Comparison of ENCODE assay signal across 12 mouse cellular contexts in genomic region chr7:133609585-133609984, GRCm38 (mm10). TPM values are rescaled to one million over a fixed set of nuclear protein-coding genes. Genes with fewer than 3 reads are reported as not detected.
A peak's percentile ranks its signal among the peaks of the same experiment; 100 is the strongest.
DNase-seq lines count a peak whose midpoint lies in the region; ATAC-seq and TF ChIP-seq lines count a peak whose summit lies in the region.
"Had no signal": no experiment of that assay in that cellular context is flagged by ENCODE, and none has a peak within 500 bp of the region (broad histone marks: within the 10 kb centered on the region; RNA-seq: fewer than 3 reads in every experiment).

No protein-coding gene starts in this region.

- H3K4me3 ChIP-seq in forebrain, embryonic 14.5 days (ENCODE audit: low read depth, low read length), result no peak overlapping the region
- no peak overlapping the region for H3K4me3 ChIP-seq in forebrain, embryonic 10.5 days
- no peak overlapping the region for H3K4me3 ChIP-seq in midbrain, embryonic 15.5 days
- no peak overlapping the region for H3K4me3 ChIP-seq in midbrain, embryonic 11.5 days (ENCODE audit: low read depth, low read length)
- no peak overlapping the region for H3K4me3 ChIP-seq in limb, embryonic 14.5 days (replicated peaks; ENCODE audit: low read length)
- no peak overlapping the region for H3K4me3 ChIP-seq in intestine, embryonic 15.5 days (replicated peaks)
- H3K4me3 ChIP-seq: midbrain, embryonic 12.5 days had no signal

- peak overlapping the region; percentile 79; the same call in 1 of the 2 replicates for H3K27ac ChIP-seq in forebrain, embryonic 14.5 days (ENCODE audit: low read depth, low read length)
- no peak overlapping the region for H3K27ac ChIP-seq in forebrain, embryonic 10.5 days
- peak overlapping the region; percentile 39 for H3K27ac ChIP-seq in midbrain, embryonic 15.5 days
- H3K27ac ChIP-seq in midbrain, embryonic 11.5 days (ENCODE audit: low read depth, low read length), result no peak overlapping the region
- no peak overlapping the region for H3K27ac ChIP-seq in limb, embryonic 14.5 days (replicated peaks; ENCODE audit: low read depth, low read length)
- no peak overlapping the region for H3K27ac ChIP-seq in intestine, embryonic 15.5 days
- H3K27ac ChIP-seq: midbrain, embryonic 12.5 days had no signal

- TF ChIP-seq POLR2A in limb, embryonic 14.5 days (IDR thresholded peaks at IDR 0.05; ENCODE audit: borderline replicate concordance, extremely low read depth, insufficient read depth, insufficient read length), result no peak

- no peaks in the 10 kb centered on the region for H3K36me3 ChIP-seq in forebrain, embryonic 14.5 days (ENCODE audit: control insufficient read depth, insufficient read depth, low read length)
- no peaks in the 10 kb centered on the region for H3K36me3 ChIP-seq in forebrain, embryonic 10.5 days (replicated peaks)
- H3K36me3 ChIP-seq in midbrain, embryonic 15.5 days (replicated peaks), result no peaks in the 10 kb centered on the region
- H3K36me3 ChIP-seq in midbrain, embryonic 11.5 days (ENCODE audit: control insufficient read depth, insufficient read depth, low read length), result no peaks in the 10 kb centered on the region
- no peaks in the 10 kb centered on the region for H3K36me3 ChIP-seq in limb, embryonic 14.5 days (ENCODE audit: control insufficient read depth, insufficient read depth, low read length)
- H3K36me3 ChIP-seq in intestine, embryonic 15.5 days, result no peaks in the 10 kb centered on the region
- H3K36me3 ChIP-seq: midbrain, embryonic 12.5 days had no signal

- peaks cover 21% of the 10 kb centered on the region for H3K4me1 ChIP-seq in forebrain, embryonic 14.5 days (ENCODE audit: control insufficient read depth, insufficient read depth, low read length)
- peaks cover 35% of the 10 kb centered on the region for H3K4me1 ChIP-seq in forebrain, embryonic 10.5 days
- H3K4me1 ChIP-seq in midbrain, embryonic 15.5 days, result peaks cover 30% of the 10 kb centered on the region
- H3K4me1 ChIP-seq in midbrain, embryonic 11.5 days (ENCODE audit: control insufficient read depth, insufficient read depth, low read length), result no peaks in the 10 kb centered on the region
- peaks cover 15% of the 10 kb centered on the region for H3K4me1 ChIP-seq in limb, embryonic 14.5 days (ENCODE audit: control insufficient read depth, insufficient read depth, low read length)
- H3K4me1 ChIP-seq in intestine, embryonic 15.5 days (replicated peaks), result peaks cover 7% of the 10 kb centered on the region; the same call in 1 of the 2 replicates

- 48% methylated on average over 8 of the region's 8 CpGs for WGBS in forebrain, embryonic 14.5 days
- 85% methylated on average over 8 of the region's 8 CpGs for WGBS in forebrain, embryonic 10.5 days
- 68% methylated on average over 8 of the region's 8 CpGs for WGBS in midbrain, embryonic 15.5 days
- 86% methylated on average over 8 of the region's 8 CpGs for WGBS in midbrain, embryonic 11.5 days
- 36% methylated on average over 8 of the region's 8 CpGs for WGBS in limb, embryonic 14.5 days
- WGBS in intestine, embryonic 15.5 days, result 69% methylated on average over 8 of the region's 8 CpGs

- H3K9ac ChIP-seq in forebrain, embryonic 14.5 days (ENCODE audit: low read length), result no peak overlapping the region
- H3K9ac ChIP-seq in midbrain, embryonic 15.5 days, result no peak overlapping the region
- no peak overlapping the region for H3K9ac ChIP-seq in midbrain, embryonic 11.5 days (ENCODE audit: low read length)
- no peak overlapping the region for H3K9ac ChIP-seq in limb, embryonic 14.5 days (ENCODE audit: low read depth, low read length, severe bottlenecking)
- no peak overlapping the region for H3K9ac ChIP-seq in intestine, embryonic 15.5 days
- H3K9ac ChIP-seq: midbrain, embryonic 12.5 days had no signal

- DNase-seq in forebrain, embryonic 14.5 days (ENCODE audit: low spot score), result peak; percentile 82
- no peak for DNase-seq in forebrain, embryonic 10.5 days (ENCODE audit: extremely low spot score, low spot score)
- no peak for DNase-seq in midbrain, embryonic 11.5 days (ENCODE audit: low spot score, missing footprints)
- peak; percentile 37 for DNase-seq in limb, embryonic 14.5 days (ENCODE audit: low spot score)
- peak; percentile 25 for DNase-seq in right cerebral cortex, postnatal 4 days
- DNase-seq in kidney, postnatal 25 days, result no peak

- ATAC-seq in forebrain, embryonic 14.5 days, result peak; percentile 62; the same call in 1 of the 2 replicates
- no peak for ATAC-seq in midbrain, embryonic 15.5 days (replicated peaks)
- no peak for ATAC-seq in midbrain, embryonic 11.5 days (ENCODE audit: low FRiP score)
- ATAC-seq in limb, embryonic 14.5 days (ENCODE audit: low FRiP score, low read depth), result peak; percentile 53; the same call in 1 of the 2 replicates
- ATAC-seq in intestine, embryonic 15.5 days, result no peak
- ATAC-seq: Patski had no signal

- H3K27me3 ChIP-seq in forebrain, embryonic 14.5 days (replicated peaks; ENCODE audit: control insufficient read depth, insufficient read depth, low read length), result no peaks in the 10 kb centered on the region
- H3K27me3 ChIP-seq in forebrain, embryonic 10.5 days (ENCODE audit: poor library complexity, severe bottlenecking), result no peaks in the 10 kb centered on the region
- H3K27me3 ChIP-seq in midbrain, embryonic 15.5 days (replicated peaks), result no peaks in the 10 kb centered on the region
- no peaks in the 10 kb centered on the region for H3K27me3 ChIP-seq in midbrain, embryonic 11.5 days (ENCODE audit: control insufficient read depth, insufficient read depth, low read length)
- H3K27me3 ChIP-seq in limb, embryonic 14.5 days (ENCODE audit: control insufficient read depth, insufficient read depth, low read length), result no peaks in the 10 kb centered on the region
- no peaks in the 10 kb centered on the region for H3K27me3 ChIP-seq in intestine, embryonic 15.5 days (replicated peaks)
- H3K27me3 ChIP-seq: midbrain, embryonic 12.5 days; Patski had no signal

- no peak overlapping the region; the same call in 1 of the 2 replicates for H3K4me2 ChIP-seq in forebrain, embryonic 14.5 days (ENCODE audit: low read length)
- no peak overlapping the region for H3K4me2 ChIP-seq in midbrain, embryonic 15.5 days
- H3K4me2 ChIP-seq in midbrain, embryonic 11.5 days, result no peak overlapping the region
- H3K4me2 ChIP-seq in limb, embryonic 14.5 days (replicated peaks; ENCODE audit: low read depth, low read length, severe bottlenecking), result 0 out of 2 replicates have a peak overlapping the region, but pooled peaks have one; percentile 13
- no peak overlapping the region for H3K4me2 ChIP-seq in intestine, embryonic 15.5 days (replicated peaks)
- H3K4me2 ChIP-seq: midbrain, embryonic 12.5 days had no signal

- H3K9me3 ChIP-seq in forebrain, embryonic 14.5 days (replicated peaks; ENCODE audit: control insufficient read depth, low read length), result no peaks in the 10 kb centered on the region
- no peaks in the 10 kb centered on the region for H3K9me3 ChIP-seq in forebrain, embryonic 10.5 days
- H3K9me3 ChIP-seq in midbrain, embryonic 15.5 days, result no peaks in the 10 kb centered on the region
- no peaks in the 10 kb centered on the region for H3K9me3 ChIP-seq in midbrain, embryonic 11.5 days (ENCODE audit: control insufficient read depth, low read length)
- no peaks in the 10 kb centered on the region for H3K9me3 ChIP-seq in limb, embryonic 14.5 days (ENCODE audit: control insufficient read depth, low read length)
- H3K9me3 ChIP-seq in intestine, embryonic 15.5 days, result no peaks in the 10 kb centered on the region
- H3K9me3 ChIP-seq: midbrain, embryonic 12.5 days had no signal

RNA-seq across cellular contexts. Expression of gene Tex36, which starts 7.6 kb away (rescaled TPM):
- polyA plus RNA-seq in forebrain, embryonic 14.5 days (2014; fragmentation: Nextera tagmentation; extraction: Ambion mirVana), result not detected in 2 replicates
- not detected in 2 replicates for polyA plus RNA-seq in forebrain, embryonic 10.5 days (2016; fragmentation: Nextera tagmentation; extraction: Ambion mirVana)
- 0.18 TPM in 1 of 2 replicates, not detected in the other for polyA plus RNA-seq in midbrain, embryonic 15.5 days (2015; fragmentation: Nextera tagmentation; extraction: Ambion mirVana)
- not detected in 2 replicates for polyA plus RNA-seq in midbrain, embryonic 11.5 days (2014; fragmentation: Nextera tagmentation; extraction: Ambion mirVana)
- polyA plus RNA-seq in limb, embryonic 14.5 days (2012; rRNA removed), result not detected in 2 replicates
- not detected in 2 replicates for polyA plus RNA-seq in limb, embryonic 14.5 days (2014; fragmentation: Nextera tagmentation; extraction: Ambion mirVana)
- 0.18 TPM in 1 of 2 replicates, not detected in the other for polyA plus RNA-seq in intestine, embryonic 15.5 days (2015; fragmentation: Nextera tagmentation; extraction: Ambion mirVana)
- polyA plus RNA-seq: heart, embryonic 16.5 days; midbrain, embryonic 12.5 days; Patski; spleen, adult 2 months had no signal

RNA-seq across cellular contexts. Expression of gene Edrf1, which starts 27.8 kb away (rescaled TPM):
- polyA plus RNA-seq in forebrain, embryonic 14.5 days (2014; fragmentation: Nextera tagmentation; extraction: Ambion mirVana), result 22.8 and 26.2 TPM in 2 replicates
- polyA plus RNA-seq in forebrain, embryonic 10.5 days (2016; fragmentation: Nextera tagmentation; extraction: Ambion mirVana), result 26.9 and 27.8 TPM in 2 replicates
- 20.4 and 20.5 TPM in 2 replicates for polyA plus RNA-seq in midbrain, embryonic 15.5 days (2015; fragmentation: Nextera tagmentation; extraction: Ambion mirVana)
- polyA plus RNA-seq in midbrain, embryonic 11.5 days (2014; fragmentation: Nextera tagmentation; extraction: Ambion mirVana), result 34.1 and 38.8 TPM in 2 replicates
- polyA plus RNA-seq in limb, embryonic 14.5 days (2012; rRNA removed), result 20.9 and 21.8 TPM in 2 replicates
- polyA plus RNA-seq in limb, embryonic 14.5 days (2014; fragmentation: Nextera tagmentation; extraction: Ambion mirVana), result 22.6 and 22.7 TPM in 2 replicates
- polyA plus RNA-seq in intestine, embryonic 15.5 days (2015; fragmentation: Nextera tagmentation; extraction: Ambion mirVana), result 16.9 TPM in 2 replicates

Comparison
In these comparisons a context has a peak if more than half of its experiments do, and no peak if none do; other contexts are left out.
1. DNase-seq: peak in forebrain, embryonic 14.5 days (single experiment), limb, embryonic 14.5 days (single experiment) and right cerebral cortex, postnatal 4 days (single experiment); none in forebrain, embryonic 10.5 days (single experiment), midbrain, embryonic 11.5 days (single experiment) and kidney, postnatal 25 days (0 of 2).
2. H3K27ac ChIP-seq: peak in forebrain, embryonic 14.5 days (single experiment) and midbrain, embryonic 15.5 days (single experiment); none in forebrain, embryonic 10.5 days (single experiment), midbrain, embryonic 11.5 days (single experiment), limb, embryonic 14.5 days (single experiment) and intestine, embryonic 15.5 days (single experiment).
3. ATAC-seq: peak in forebrain, embryonic 14.5 days (single experiment) and limb, embryonic 14.5 days (single experiment); none in midbrain, embryonic 15.5 days (single experiment), midbrain, embryonic 11.5 days (single experiment) and intestine, embryonic 15.5 days (single experiment).